Mouse (Mus musculus): ENCODE results near the gene Slc12a4. TPM values are rescaled to one million over a fixed set of nuclear protein-coding genes. Genes with fewer than 3 reads are reported as not detected.

Slc12a4 gene
- polyA plus RNA-seq, 1 experiment, result 60.2 TPM

GRCm38 (mm10) chr8:105935863-105936603 is 29.9 kb downstream of the Slc12a4 start:
- Histone ChIP-seq H3K4me3 (ENCODE audit: insufficient read depth, low read length) (peak overlapping the region; percentile 43), H3K27ac (ENCODE audit: insufficient read depth, low read length) (no peak overlapping the region), H3K4me1 (ENCODE audit: control insufficient read depth, insufficient read depth, low read length) (no peaks in the 10 kb centered on the region)
- TF ChIP-seq CTCF (IDR thresholded peaks at IDR 0.05; ENCODE audit: borderline replicate concordance, insufficient read depth, low read length) (no peak), POLR2A (IDR thresholded peaks at IDR 0.05; ENCODE audit: low read depth, low read length) (no peak)

DNA sequence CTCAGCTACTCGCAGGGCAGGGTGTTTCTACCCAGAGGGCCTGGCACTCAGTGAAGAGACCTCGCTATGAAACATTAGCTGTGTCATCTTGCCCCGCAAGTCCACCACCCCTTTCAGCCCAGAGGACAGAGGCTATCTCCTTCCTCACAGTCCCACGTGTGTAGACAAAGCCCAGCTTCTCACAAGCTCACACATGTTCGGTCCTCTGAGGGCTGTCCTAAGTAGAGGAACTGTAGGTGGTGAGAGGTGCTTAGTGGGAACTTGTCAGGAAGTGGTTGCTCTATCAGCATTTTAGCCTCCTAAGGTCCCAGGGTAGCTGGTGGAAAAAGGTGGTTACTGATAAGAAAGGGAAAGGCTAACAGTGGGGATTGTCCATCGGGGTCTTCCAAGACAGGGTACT is 30.8 kb downstream of the Slc12a4 start:
- no peaks in the 10 kb centered on the region for H3K4me1 ChIP-seq (ENCODE audit: control insufficient read depth, insufficient read depth, low read length)
- H3K27ac ChIP-seq (ENCODE audit: insufficient read depth, low read length), result no peak overlapping the region
- H3K4me3 ChIP-seq (ENCODE audit: insufficient read depth, low read length), result no peak overlapping the region
- TF ChIP-seq POLR2A (IDR thresholded peaks at IDR 0.05; ENCODE audit: low read depth, low read length) (no peak), CTCF (IDR thresholded peaks at IDR 0.05; ENCODE audit: borderline replicate concordance, insufficient read depth, low read length) (no peak)

DNA sequence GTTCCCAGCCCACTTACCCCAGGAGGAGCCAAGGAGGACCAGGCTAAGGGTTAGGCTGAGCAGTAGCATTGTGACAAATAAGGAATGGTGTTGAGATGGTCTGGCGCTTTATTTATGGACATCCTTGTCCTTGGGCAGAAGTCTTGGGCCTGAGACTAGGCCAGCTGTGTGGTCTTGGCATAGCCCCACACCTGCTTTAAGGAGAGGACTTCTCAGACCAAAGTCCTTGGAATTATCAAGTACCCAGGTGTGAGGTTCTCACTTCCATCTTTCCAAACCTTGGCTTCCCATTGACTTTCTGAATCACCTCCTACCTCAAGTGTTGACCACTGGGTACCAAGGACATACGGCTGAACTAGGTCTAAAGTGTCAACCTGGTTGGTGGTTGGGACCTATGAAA is 32.1 kb downstream of the Slc12a4 start, which contains the start of gene Ctrl:
TSS of gene Ctrl (minus strand) at position 101 of the 400 bp plus-strand sequence.
- Histone ChIP-seq H3K27ac (ENCODE audit: insufficient read depth, low read length) (no peak within 1 kb of the TSS), H3K4me1 (ENCODE audit: control insufficient read depth, insufficient read depth, low read length) (no peaks in the 10 kb centered on the region), H3K4me3 (ENCODE audit: insufficient read depth, low read length) (no peak within 1 kb of the TSS)
- TF ChIP-seq CTCF (IDR thresholded peaks at IDR 0.05; ENCODE audit: borderline replicate concordance, insufficient read depth, low read length) (no peak), POLR2A (IDR thresholded peaks at IDR 0.05; ENCODE audit: low read depth, low read length) (no peak)

- Histone ChIP-seq H3K4me3 (ENCODE audit: insufficient read depth, low read length) (no peak overlapping the region), H3K27ac (ENCODE audit: insufficient read depth, low read length) (no peak overlapping the region), H3K4me1 (ENCODE audit: control insufficient read depth, insufficient read depth, low read length) (no peaks in the 10 kb centered on the region)
- no peak for TF ChIP-seq CTCF (IDR thresholded peaks at IDR 0.05; ENCODE audit: borderline replicate concordance, insufficient read depth, low read length)
- no peak for TF ChIP-seq POLR2A (IDR thresholded peaks at IDR 0.05; ENCODE audit: low read depth, low read length)
Measured at GRCm38 (mm10) chr8:105932525-105932924, 33.4 kb downstream of the Slc12a4 start.

- no peak overlapping the region for H3K4me3 ChIP-seq (ENCODE audit: insufficient read depth, low read length)
- TF ChIP-seq POLR2A (IDR thresholded peaks at IDR 0.05; ENCODE audit: low read depth, low read length), result no peak
- no peak for TF ChIP-seq CTCF (IDR thresholded peaks at IDR 0.05; ENCODE audit: borderline replicate concordance, insufficient read depth, low read length)
- no peak overlapping the region for H3K27ac ChIP-seq (ENCODE audit: insufficient read depth, low read length)
- H3K4me1 ChIP-seq (ENCODE audit: control insufficient read depth, insufficient read depth, low read length), result no peaks in the 10 kb centered on the region
Measured at GRCm38 (mm10) chr8:105931271-105931670, 34.6 kb downstream of the Slc12a4 start.

- Histone ChIP-seq H3K4me1 (ENCODE audit: control insufficient read depth, insufficient read depth, low read length) (no peaks in the 10 kb centered on the region), H3K27ac (ENCODE audit: insufficient read depth, low read length) (no peak overlapping the region), H3K4me3 (ENCODE audit: insufficient read depth, low read length) (no peak overlapping the region)
- TF ChIP-seq POLR2A (IDR thresholded peaks at IDR 0.05; ENCODE audit: low read depth, low read length) (no peak), CTCF (IDR thresholded peaks at IDR 0.05; ENCODE audit: borderline replicate concordance, insufficient read depth, low read length) (peak; percentile 94)
Measured at GRCm38 (mm10) chr8:105930602-105931001, 35.3 kb downstream of the Slc12a4 start.

DNA sequence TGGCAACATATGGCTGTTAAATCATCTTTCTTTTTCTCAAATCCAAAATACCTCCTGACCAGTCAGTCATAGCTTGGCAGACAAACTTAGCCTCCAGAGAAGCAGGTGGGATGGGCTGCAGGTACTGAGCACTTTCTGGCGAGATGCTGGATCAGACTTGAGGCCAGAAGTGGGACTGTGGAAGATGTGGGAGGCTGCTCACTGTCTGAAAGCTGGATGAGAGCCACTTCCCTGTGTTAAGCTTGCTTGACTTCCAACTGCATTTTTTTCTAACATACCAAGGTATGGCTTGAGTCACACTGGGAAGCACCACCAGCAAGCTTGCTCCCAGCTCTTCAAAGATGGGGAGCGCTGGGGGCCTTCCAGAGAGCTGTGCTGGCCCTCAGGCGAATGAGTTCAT is 40.8 kb downstream of the Slc12a4 start:
- H3K27ac ChIP-seq (ENCODE audit: insufficient read depth, low read length), result no peak overlapping the region
- no peak for TF ChIP-seq POLR2A (IDR thresholded peaks at IDR 0.05; ENCODE audit: low read depth, low read length)
- TF ChIP-seq CTCF (IDR thresholded peaks at IDR 0.05; ENCODE audit: borderline replicate concordance, insufficient read depth, low read length), result no peak
- H3K4me1 ChIP-seq (ENCODE audit: control insufficient read depth, insufficient read depth, low read length), result no peaks in the 10 kb centered on the region
- no peak overlapping the region for H3K4me3 ChIP-seq (ENCODE audit: insufficient read depth, low read length)

DNA sequence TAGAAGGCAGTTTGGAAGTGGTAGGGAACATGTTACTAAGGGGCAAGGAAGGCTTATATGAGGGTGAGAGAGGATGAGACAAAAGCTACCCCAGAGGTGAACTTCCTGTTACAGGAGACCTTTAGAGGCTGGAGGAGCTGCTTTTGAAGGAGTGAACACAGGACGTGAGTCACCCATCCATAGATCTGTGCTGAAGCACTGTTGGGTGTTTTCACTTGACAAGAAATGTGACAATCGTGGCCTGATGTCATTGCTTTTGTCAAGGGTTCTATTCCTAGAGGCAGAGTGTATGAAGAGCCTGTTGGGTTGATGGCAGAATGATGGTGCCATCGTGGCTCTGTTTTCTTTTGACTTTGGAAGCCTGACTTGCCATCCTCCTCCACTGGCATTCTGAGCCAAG is 46.5 kb downstream of the Slc12a4 start:
- no peaks in the 10 kb centered on the region for H3K4me1 ChIP-seq (ENCODE audit: control insufficient read depth, insufficient read depth, low read length)
- TF ChIP-seq CTCF (IDR thresholded peaks at IDR 0.05; ENCODE audit: borderline replicate concordance, insufficient read depth, low read length), result no peak
- TF ChIP-seq POLR2A (IDR thresholded peaks at IDR 0.05; ENCODE audit: low read depth, low read length), result no peak
- H3K27ac ChIP-seq (ENCODE audit: insufficient read depth, low read length), result no peak overlapping the region
- no peak overlapping the region for H3K4me3 ChIP-seq (ENCODE audit: insufficient read depth, low read length)

- Histone ChIP-seq H3K4me1 (ENCODE audit: control insufficient read depth, insufficient read depth, low read length) (peaks cover 4% of the 10 kb centered on the region), H3K4me3 (ENCODE audit: insufficient read depth, low read length) (peak overlapping the region; percentile 96), H3K27ac (ENCODE audit: insufficient read depth, low read length) (peak overlapping the region; percentile 56)
- no peak for TF ChIP-seq CTCF (IDR thresholded peaks at IDR 0.05; ENCODE audit: borderline replicate concordance, insufficient read depth, low read length)
- TF ChIP-seq POLR2A (IDR thresholded peaks at IDR 0.05; ENCODE audit: low read depth, low read length), result no peak; the same call in none of the 2 replicates
Measured at GRCm38 (mm10) chr8:105900941-105901616, 64.8 kb downstream of the Slc12a4 start.

Data from embryonic fibroblast, embryonic 13.5 days (primary cell).